Mouse (Mus musculus): Measurements from ENCODE around the gene Klhdc8b. TPM values are rescaled to one million over a fixed set of nuclear protein-coding genes. Genes with fewer than 3 reads are reported as not detected.

Gene Klhdc8b
- polyA plus RNA-seq, 1 experiment from 2014 or later, result 43.1 TPM

DNA sequence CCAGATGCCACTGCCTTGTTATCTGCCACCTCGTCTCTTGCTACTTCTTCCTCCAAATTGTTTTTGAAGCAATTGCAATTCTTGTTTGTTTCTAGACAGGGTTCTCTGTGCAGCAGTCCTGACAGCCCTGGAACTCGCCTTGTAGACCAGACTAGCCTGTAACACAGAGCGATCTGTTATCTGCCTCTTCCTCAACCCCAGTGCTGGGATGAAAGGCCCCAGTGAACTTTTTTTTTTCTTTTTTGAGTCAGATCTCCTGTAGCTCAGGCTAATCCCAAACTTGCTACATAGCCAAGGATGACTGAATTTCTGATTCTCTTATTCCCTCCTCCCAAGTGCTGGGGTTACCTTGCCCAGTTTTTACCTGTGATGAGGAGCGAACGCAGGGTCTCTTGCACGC lies 7.0 kb downstream of the Klhdc8b start:
- no peak for DNase-seq (ENCODE audit: low spot score)
- 91% methylated on average over 6 of the region's 6 CpGs for WGBS
- Histone ChIP-seq H3K27ac (replicated peaks) (no peak overlapping the region), H3K4me1 (peaks cover 39% of the 10 kb centered on the region), H3K9me3 (replicated peaks) (no peaks in the 10 kb centered on the region), H3K27me3 (ENCODE audit: low read depth, poor library complexity, severe bottlenecking) (peaks cover 10% of the 10 kb centered on the region), H3K36me3 (no peaks in the 10 kb centered on the region), H3K4me3 (no peak overlapping the region)

DNA sequence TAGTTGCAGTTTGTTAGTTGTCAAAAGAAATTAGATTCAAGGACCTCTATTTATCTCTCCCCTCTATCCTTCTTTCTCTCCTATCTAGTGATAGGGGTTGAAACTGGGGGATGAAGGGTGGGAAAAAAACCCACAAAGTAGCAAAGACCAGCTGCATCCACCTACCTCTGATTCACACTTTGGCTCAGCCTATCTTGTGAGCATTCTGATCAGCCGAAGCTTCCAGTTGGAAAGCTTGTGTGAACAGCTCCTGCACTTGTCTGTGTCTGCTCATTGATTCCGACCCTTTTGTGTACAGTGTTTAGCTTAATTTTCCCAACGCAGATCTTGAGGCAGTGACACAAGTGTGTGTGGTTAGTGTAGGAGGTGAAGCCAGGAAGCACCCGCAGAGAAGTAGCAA lies 7.9 kb downstream of the Klhdc8b start:
- Histone ChIP-seq H3K36me3 (peaks cover 7% of the 10 kb centered on the region), H3K4me1 (peaks cover 49% of the 10 kb centered on the region), H3K9me3 (replicated peaks) (no peaks in the 10 kb centered on the region), H3K27me3 (ENCODE audit: low read depth, poor library complexity, severe bottlenecking) (peaks cover 10% of the 10 kb centered on the region), H3K27ac (replicated peaks) (no peak overlapping the region), H3K4me3 (no peak overlapping the region)
- no peak for DNase-seq (ENCODE audit: low spot score)
- WGBS, result 85% methylated on average over 4 of the region's 4 CpGs

DNA sequence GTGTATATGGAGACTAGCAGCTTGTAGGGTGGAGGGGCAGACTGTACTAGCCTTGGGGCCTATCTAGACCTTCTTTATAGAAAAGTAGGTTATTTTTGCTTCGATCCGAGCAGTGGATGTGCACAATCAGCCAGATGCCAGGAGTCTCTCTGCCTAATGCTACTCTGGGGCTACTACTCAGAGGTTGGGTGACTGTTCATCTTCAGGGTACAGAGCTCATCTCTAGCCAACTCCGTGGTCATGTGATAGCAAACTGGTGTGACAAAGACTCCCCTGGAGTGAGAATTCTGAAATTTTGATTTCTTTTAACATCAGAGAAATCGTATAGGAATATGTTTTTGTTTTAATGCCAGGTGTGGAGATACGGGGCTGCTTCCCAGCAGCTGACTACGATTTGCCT lies 8.5 kb downstream of the Klhdc8b start:
- peaks cover 12% of the 10 kb centered on the region for H3K36me3 ChIP-seq
- DNase-seq (ENCODE audit: low spot score), result no peak
- WGBS, result 54% methylated on average over 6 of the region's 6 CpGs
- H3K9me3 ChIP-seq (replicated peaks), result no peaks in the 10 kb centered on the region
- H3K4me3 ChIP-seq, result peak overlapping the region; percentile 69
- peak overlapping the region; percentile 92 for H3K27ac ChIP-seq (replicated peaks)
- H3K4me1 ChIP-seq, result peaks cover 52% of the 10 kb centered on the region
- H3K27me3 ChIP-seq (ENCODE audit: low read depth, poor library complexity, severe bottlenecking), result peaks cover 10% of the 10 kb centered on the region

DNA sequence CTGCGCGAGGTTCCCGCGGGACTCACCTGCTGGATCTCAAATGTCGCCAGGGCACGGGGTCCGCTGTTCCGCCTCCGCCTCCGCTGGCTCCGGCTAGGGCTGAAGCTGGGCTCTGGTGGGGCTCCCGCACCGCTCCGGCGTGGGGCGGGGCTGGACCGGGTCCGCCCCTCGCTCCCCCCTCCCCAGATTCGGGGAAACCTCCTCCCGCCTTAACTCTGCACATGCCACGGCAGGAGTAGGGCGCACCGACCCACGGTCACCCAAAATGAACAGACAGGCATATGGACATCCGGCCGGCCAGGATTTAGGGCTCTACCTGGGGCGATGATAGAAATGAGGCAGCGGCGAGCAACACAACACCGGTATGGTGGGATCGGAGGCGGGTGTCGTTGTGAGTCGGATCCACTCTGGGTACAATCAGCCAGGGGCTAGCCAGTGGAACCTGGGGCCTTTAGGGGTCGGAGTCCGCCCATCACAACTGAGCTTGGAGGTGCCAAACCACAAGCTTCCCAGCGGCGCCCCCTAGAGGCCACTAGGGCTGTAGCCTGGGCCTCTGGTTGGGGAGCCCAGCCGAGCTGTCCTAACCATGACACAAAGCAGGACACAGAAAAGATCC lies 9.0 kb downstream of the Klhdc8b start:
- H3K27me3 ChIP-seq (ENCODE audit: low read depth, poor library complexity, severe bottlenecking), result peaks cover 10% of the 10 kb centered on the region
- no peaks in the 10 kb centered on the region for H3K9me3 ChIP-seq (replicated peaks)
- H3K4me1 ChIP-seq, result peaks cover 54% of the 10 kb centered on the region
- peak; percentile 91 for DNase-seq (ENCODE audit: low spot score)
- H3K27ac ChIP-seq (replicated peaks), result peak overlapping the region; percentile 92
- peak overlapping the region; percentile 69 for H3K4me3 ChIP-seq
- under 1% methylated on average over 40 of the region's 40 CpGs for WGBS
- H3K36me3 ChIP-seq, result peaks cover 17% of the 10 kb centered on the region

DNA sequence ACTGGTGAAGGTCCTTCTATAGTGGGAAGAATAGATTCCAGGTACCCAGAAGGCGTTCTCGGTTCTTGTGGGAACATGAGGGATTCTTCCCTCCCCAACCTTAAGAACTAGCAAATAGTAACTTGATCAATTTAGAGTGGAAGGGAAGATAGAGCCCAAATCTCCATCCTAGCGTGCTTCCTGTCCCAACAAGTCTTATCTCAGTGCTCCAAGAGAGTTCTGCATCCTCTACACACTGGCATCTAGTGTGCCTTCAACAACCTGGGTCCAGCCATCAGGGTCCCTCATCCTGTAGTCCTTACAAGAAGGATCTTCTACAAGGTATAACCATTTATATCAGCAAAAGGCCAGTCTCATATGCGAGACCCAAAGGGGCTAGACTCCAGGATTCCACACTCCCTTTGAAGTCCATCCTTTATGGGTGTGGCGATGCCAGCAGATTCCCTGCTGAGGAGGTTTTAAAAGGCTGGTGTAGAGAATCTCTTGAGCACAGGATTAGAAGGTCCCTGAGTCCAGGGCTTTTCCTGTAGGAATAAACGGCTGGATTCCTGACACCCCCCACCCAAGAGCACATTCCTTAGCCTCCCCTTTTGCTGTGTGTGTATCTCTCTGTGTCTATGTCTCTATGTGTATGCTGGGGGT lies 9.7 kb downstream of the Klhdc8b start:
- Histone ChIP-seq H3K4me3 (peak overlapping the region; percentile 69), H3K27ac (replicated peaks) (peak overlapping the region; percentile 92), H3K9me3 (replicated peaks) (no peaks in the 10 kb centered on the region), H3K36me3 (peaks cover 17% of the 10 kb centered on the region), H3K27me3 (ENCODE audit: low read depth, poor library complexity, severe bottlenecking) (peaks cover 10% of the 10 kb centered on the region), H3K4me1 (peaks cover 54% of the 10 kb centered on the region)
- WGBS, result 46% methylated on average over 6 of the region's 6 CpGs
- no peak for DNase-seq (ENCODE audit: low spot score)

DNA sequence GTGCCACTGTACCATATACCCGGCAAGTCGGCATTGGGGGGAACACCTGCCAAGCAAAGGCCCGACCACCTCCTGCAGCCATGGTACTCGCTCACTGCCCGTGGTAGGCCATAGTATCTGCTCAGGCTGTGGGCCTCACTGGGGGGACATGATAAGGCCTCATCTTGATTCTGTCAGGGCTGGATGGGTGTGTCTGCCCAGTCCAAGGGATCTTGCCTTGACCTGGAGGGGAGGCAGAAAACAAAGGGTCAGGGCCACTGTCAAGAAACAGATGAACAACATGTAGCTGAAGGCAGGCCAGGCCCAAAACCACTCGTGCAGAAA lies 10.2 kb downstream of the Klhdc8b start:
- peaks cover 17% of the 10 kb centered on the region for H3K36me3 ChIP-seq
- H3K9me3 ChIP-seq (replicated peaks), result no peaks in the 10 kb centered on the region
- WGBS, result 87% methylated on average over 6 of the region's 6 CpGs
- H3K27me3 ChIP-seq (ENCODE audit: low read depth, poor library complexity, severe bottlenecking), result peaks cover 10% of the 10 kb centered on the region
- peak overlapping the region; percentile 92 for H3K27ac ChIP-seq (replicated peaks)
- DNase-seq (ENCODE audit: low spot score), result peak; percentile 17
- peak overlapping the region; percentile 69 for H3K4me3 ChIP-seq
- H3K4me1 ChIP-seq, result peaks cover 54% of the 10 kb centered on the region

DNA sequence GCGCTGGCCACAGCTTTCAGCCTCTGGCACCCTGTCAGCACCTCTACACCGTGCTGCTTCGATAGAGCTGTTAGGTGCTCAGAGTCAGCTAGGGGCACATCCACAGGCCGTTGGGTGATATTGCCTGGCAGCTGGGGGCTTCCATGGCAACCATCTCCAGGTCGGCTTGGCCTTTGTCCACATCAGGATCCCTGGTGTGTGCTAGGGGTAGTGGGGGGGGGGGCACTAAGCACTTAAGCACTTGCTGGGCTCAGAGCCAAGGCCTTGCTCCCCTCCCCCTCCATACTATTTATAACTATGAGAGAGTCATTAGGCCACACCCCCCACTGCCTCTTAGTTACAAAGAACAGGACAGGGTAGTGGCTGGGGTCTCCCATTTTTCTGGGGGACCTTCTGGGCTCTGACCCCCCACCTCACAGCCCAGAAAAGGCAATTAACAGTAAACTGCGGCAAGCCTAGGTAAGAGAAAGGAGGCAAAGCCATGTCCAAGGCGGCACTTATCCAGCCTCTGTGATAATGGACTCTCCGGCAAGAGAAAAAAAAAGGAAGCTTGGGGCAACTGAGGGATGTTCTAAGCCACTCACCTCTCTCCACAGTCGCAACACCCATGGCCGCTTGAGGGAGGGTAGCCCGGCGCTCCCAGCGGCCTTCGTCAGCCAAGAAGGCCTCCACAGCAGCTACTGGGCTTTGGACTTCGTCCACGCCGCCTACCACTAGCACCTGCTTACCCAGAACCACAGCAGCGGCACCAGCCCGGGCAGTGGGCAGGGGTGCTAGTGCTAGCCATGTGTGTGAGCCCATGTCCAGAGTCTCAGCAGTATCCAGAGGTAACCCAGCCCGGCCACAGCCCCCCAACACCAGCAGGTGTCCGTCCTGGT lies 10.8 kb downstream of the Klhdc8b start:
- peak; percentile 19 for DNase-seq (ENCODE audit: low spot score)
- Histone ChIP-seq H3K27ac (replicated peaks) (peak overlapping the region; percentile 92), H3K27me3 (ENCODE audit: low read depth, poor library complexity, severe bottlenecking) (peaks cover 10% of the 10 kb centered on the region), H3K4me3 (peak overlapping the region; percentile 69), H3K36me3 (peaks cover 17% of the 10 kb centered on the region), H3K4me1 (peaks cover 54% of the 10 kb centered on the region), H3K9me3 (replicated peaks) (no peaks in the 10 kb centered on the region)
- WGBS, result 65% methylated on average over 21 of the region's 21 CpGs

DNA sequence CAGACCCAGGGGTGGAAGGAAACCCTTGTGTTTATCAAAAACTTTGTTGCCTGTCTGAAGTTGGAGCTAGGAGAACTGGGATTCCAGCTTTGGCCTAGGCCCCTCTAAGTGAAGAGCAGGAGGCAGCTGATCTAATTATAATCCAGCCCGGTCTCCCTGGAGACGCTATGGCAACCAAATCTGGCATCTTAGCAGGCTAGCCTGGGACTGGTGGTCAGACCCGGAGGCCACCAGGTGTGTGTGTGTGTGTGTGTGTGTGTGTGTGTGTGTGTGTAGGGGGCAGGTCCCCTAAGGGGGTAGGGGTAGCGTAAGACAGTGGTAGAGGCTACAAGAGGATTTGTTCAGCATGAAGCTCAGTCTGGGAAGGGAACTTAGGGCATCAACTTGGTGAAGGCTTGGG lies 11.5 kb downstream of the Klhdc8b start:
- Histone ChIP-seq H3K27ac (replicated peaks) (peak overlapping the region; percentile 92), H3K4me1 (peaks cover 54% of the 10 kb centered on the region), H3K27me3 (ENCODE audit: low read depth, poor library complexity, severe bottlenecking) (peaks cover 10% of the 10 kb centered on the region), H3K4me3 (peak overlapping the region; percentile 69), H3K36me3 (peaks cover 17% of the 10 kb centered on the region), H3K9me3 (replicated peaks) (no peaks in the 10 kb centered on the region)
- WGBS, result 26% methylated on average over 4 of the region's 4 CpGs
- peak; percentile 91 for DNase-seq (ENCODE audit: low spot score)

DNA sequence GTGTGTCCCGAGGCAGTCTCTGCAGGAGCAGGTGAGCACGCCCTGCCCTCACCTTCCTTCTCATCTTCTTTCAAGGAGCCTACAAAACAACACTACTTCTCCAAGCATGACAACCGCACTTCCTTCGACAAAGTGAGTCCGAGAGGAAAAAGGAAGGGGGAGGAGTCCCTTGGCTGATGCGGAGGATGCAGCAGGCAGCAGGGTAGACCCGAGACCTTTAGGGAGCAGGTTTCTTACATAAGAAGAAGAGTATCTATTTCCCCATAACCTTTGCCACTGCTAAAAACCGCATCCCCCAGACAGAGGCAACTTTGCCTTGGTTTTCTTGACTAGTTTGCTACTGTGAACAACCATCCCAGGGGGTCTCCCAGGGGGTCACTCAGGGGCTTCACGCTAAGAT lies 16.3 kb downstream of the Klhdc8b start:
- Histone ChIP-seq H3K36me3 (peaks cover 17% of the 10 kb centered on the region), H3K4me3 (no peak overlapping the region), H3K4me1 (peaks cover 22% of the 10 kb centered on the region), H3K27ac (replicated peaks) (no peak overlapping the region), H3K27me3 (ENCODE audit: low read depth, poor library complexity, severe bottlenecking) (no peaks in the 10 kb centered on the region), H3K9me3 (replicated peaks) (no peaks in the 10 kb centered on the region)
- no peak for DNase-seq (ENCODE audit: low spot score)
- WGBS, result 72% methylated on average over 9 of the region's 9 CpGs

DNA sequence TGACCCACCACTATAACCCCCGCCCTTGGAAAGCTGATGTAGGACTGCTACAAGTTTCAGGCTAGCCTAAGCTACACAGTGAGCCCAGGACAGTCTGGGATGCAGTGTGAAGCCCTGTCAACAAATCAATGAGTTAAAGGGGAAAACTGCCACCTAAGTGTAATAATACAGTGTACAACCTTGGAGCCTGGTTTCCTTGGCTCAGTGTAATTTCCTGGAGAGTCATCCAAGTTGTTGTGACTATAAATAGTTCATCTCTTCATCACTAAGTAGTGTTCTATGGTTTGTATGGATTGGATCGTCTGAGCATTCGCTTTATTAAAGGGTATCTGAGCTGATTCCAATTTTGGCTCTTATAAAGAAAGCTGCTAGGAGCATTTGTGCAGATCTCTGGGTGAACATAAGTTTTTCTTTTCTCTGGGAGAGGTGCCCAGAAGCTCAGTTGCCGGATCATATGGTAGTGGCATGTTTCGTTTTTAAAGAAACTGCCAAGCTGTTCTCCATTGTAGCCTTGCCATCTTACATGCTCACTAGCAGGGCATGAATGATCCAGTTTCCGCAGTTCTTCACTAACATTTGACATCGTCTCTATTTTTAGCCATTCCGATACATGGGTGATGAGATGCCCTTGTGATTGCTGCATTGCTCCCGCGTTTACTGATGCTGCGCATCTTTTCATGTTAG lies 20.0 kb downstream of the Klhdc8b start:
- H3K27ac ChIP-seq (replicated peaks), result no peak overlapping the region
- H3K4me1 ChIP-seq, result peaks cover 4% of the 10 kb centered on the region
- 91% methylated on average over 11 of the region's 11 CpGs for WGBS
- no peaks in the 10 kb centered on the region for H3K36me3 ChIP-seq
- no peak overlapping the region for H3K4me3 ChIP-seq
- H3K27me3 ChIP-seq (ENCODE audit: low read depth, poor library complexity, severe bottlenecking), result no peaks in the 10 kb centered on the region
- H3K9me3 ChIP-seq (replicated peaks), result no peaks in the 10 kb centered on the region
- DNase-seq (ENCODE audit: low spot score), result no peak

DNA sequence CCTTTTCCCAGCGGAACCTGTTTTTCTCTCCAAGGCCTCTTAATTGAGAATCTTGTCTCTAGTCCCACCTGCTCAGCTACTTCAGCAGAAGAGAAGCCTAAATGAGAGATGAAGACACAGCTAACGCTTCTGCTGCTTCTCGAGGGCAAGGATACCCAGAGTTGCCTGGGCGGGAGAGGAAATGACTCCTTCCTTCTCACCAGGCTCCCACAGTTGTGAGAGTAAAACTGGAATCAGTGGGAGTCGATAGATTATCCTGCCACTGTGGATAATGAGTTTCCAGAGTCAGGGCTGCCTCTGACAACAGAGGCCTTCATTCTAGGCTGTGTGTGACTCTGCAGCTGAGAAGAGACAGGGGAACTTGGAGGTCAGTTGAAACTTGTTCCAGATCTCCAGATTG lies 20.9 kb downstream of the Klhdc8b start:
- Histone ChIP-seq H3K9me3 (replicated peaks) (no peaks in the 10 kb centered on the region), H3K27ac (replicated peaks) (no peak overlapping the region), H3K4me3 (no peak overlapping the region), H3K27me3 (ENCODE audit: low read depth, poor library complexity, severe bottlenecking) (no peaks in the 10 kb centered on the region), H3K4me1 (peaks cover 9% of the 10 kb centered on the region), H3K36me3 (no peaks in the 10 kb centered on the region)
- 78% methylated on average over 5 of the region's 5 CpGs for WGBS
- no peak for DNase-seq (ENCODE audit: low spot score)

DNA sequence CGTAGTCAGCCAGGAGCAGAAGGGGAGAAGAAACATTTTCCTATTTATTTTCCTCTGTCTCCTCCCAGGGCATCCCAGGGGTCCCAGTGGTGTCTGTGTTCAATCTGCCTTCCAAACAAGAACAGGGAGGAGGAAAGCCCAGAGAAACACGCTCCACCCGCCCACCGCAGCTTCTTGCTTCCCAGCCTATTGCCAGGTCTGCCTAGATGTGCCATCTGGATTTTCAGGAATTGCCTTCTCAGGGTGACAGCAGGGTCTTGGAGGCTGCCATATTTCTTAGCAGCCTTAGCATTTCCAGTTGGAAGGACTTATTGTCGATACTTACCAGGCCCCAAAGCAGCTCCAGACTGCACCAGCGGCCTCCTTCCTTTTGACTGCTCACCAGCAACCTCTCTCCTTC lies 22.2 kb downstream of the Klhdc8b start:
- no peaks in the 10 kb centered on the region for H3K9me3 ChIP-seq (replicated peaks)
- H3K4me3 ChIP-seq, result no peak overlapping the region
- H3K27me3 ChIP-seq (ENCODE audit: low read depth, poor library complexity, severe bottlenecking), result no peaks in the 10 kb centered on the region
- H3K36me3 ChIP-seq, result no peaks in the 10 kb centered on the region
- 86% methylated on average over 6 of the region's 6 CpGs for WGBS
- DNase-seq (ENCODE audit: low spot score), result no peak
- peaks cover 9% of the 10 kb centered on the region for H3K4me1 ChIP-seq
- H3K27ac ChIP-seq (replicated peaks), result no peak overlapping the region

Measured in midbrain, embryonic 10.5 days (tissue).